Mouse (Mus musculus) myocyte (in vitro differentiated cells): ENCODE results near the gene Comt.
A peak's percentile ranks its signal among the peaks of the same experiment; 100 is the strongest.

ENCODE experiments used
- CEBPB ChIP-seq: IDR thresholded peaks from 2 replicates; pipeline ENCODE4 v1.6.1; 2011; ENCODE audit warnings: mild to moderate bottlenecking, moderate library complexity; ENCODE audit not compliant: poor library complexity, insufficient read depth, severe bottlenecking
- E2F4 ChIP-seq: IDR thresholded peaks from one replicate; pipeline ENCODE4 v1.6.1; 2011; ENCODE audit warnings: mild to moderate bottlenecking, control low read depth, moderate library complexity; ENCODE audit not compliant: insufficient read depth
- MAX ChIP-seq: IDR thresholded peaks from one replicate; pipeline ENCODE4 v1.6.1; 2011; ENCODE audit warnings: low read depth, mild to moderate bottlenecking, control low read depth
- MYOD1 ChIP-seq, 3 experiments: IDR thresholded peaks; one replicate each; pipeline ENCODE4 v1.6.1; 2011; ENCODE audit warnings: control low read depth in 2 of 3, low read depth in 2 of 3, mild to moderate bottlenecking in 2 of 3, moderate library complexity in 1 of 3; ENCODE audit not compliant: insufficient read length in 2 of 3, control insufficient read depth in 1 of 3
- MYOG ChIP-seq, 3 experiments: IDR thresholded peaks; one replicate each; pipeline ENCODE4 v1.6.1; 2011; ENCODE audit warnings: control low read depth in 2 of 3, low read depth in 2 of 3, mild to moderate bottlenecking in 2 of 3; ENCODE audit not compliant: insufficient read length in 2 of 3, control insufficient read depth in 1 of 3, insufficient read depth in 1 of 3
- POLR2A ChIP-seq: IDR thresholded peaks from one replicate; pipeline ENCODE4 v1.6.1; 2011; ENCODE audit warnings: low read depth, mild to moderate bottlenecking, control low read depth, moderate library complexity; ENCODE audit not compliant: insufficient read length
- POLR2AphosphoS2 ChIP-seq: IDR thresholded peaks from one replicate; pipeline ENCODE4 v1.6.1; 2011; ENCODE audit warnings: low read depth, control low read depth; ENCODE audit not compliant: insufficient read length
- REST ChIP-seq: IDR thresholded peaks from one replicate; pipeline ENCODE4 v1.6.1; 2011; ENCODE audit warnings: mild to moderate bottlenecking, control low read depth, moderate library complexity; ENCODE audit not compliant: insufficient read depth, insufficient read length
- SRF ChIP-seq: IDR thresholded peaks from one replicate; pipeline ENCODE4 v1.6.1; 2011; ENCODE audit warnings: low read depth; ENCODE audit not compliant: control insufficient read depth, insufficient read length
- TCF12 ChIP-seq: IDR thresholded peaks from one replicate; pipeline ENCODE4 v1.6.1; 2011; ENCODE audit warnings: mild to moderate bottlenecking, control low read depth; ENCODE audit not compliant: poor library complexity, insufficient read depth, severe bottlenecking
- TCF3 ChIP-seq: IDR thresholded peaks from one replicate; pipeline ENCODE4 v1.6.1; 2011; ENCODE audit warnings: low read depth, control low read depth; ENCODE audit not compliant: insufficient read length
- USF1 ChIP-seq: IDR thresholded peaks from one replicate; pipeline ENCODE4 v1.6.1; 2011; ENCODE audit warnings: low read depth, mild to moderate bottlenecking, control low read depth, moderate library complexity

GRCm38 (mm10) chr16:18377203-18377602 lies 49.4 kb downstream of the Comt start:
- no peak for TF ChIP-seq MYOG (IDR thresholded peaks at IDR 0.05; ENCODE audit: control insufficient read depth in 1 of 3, insufficient read depth in 1 of 3, insufficient read length in 2 of 3, low read depth in 2 of 3)
- TF ChIP-seq TCF12: no peak
- no peak for TF ChIP-seq MYOD1 (IDR thresholded peaks at IDR 0.05; ENCODE audit: control insufficient read depth in 1 of 3, insufficient read length in 2 of 3, low read depth in 2 of 3)
- no peak for TF ChIP-seq POLR2A
- no peak for TF ChIP-seq CEBPB
- no peak for TF ChIP-seq POLR2AphosphoS2
- TF ChIP-seq MAX: no peak
- peak; percentile 32 for TF ChIP-seq USF1
- TF ChIP-seq SRF: no peak
- no peak for TF ChIP-seq E2F4
- TF ChIP-seq REST: no peak
- TF ChIP-seq TCF3: no peak
